Mouse (Mus musculus): ENCODE results near the gene Hdhd3. TPM values are rescaled to one million over a fixed set of nuclear protein-coding genes. Genes with fewer than 3 reads are reported as not detected.

The Hdhd3 gene
- polyA plus RNA-seq, 1 experiment from 2014 or later = 11.2 TPM

DNA sequence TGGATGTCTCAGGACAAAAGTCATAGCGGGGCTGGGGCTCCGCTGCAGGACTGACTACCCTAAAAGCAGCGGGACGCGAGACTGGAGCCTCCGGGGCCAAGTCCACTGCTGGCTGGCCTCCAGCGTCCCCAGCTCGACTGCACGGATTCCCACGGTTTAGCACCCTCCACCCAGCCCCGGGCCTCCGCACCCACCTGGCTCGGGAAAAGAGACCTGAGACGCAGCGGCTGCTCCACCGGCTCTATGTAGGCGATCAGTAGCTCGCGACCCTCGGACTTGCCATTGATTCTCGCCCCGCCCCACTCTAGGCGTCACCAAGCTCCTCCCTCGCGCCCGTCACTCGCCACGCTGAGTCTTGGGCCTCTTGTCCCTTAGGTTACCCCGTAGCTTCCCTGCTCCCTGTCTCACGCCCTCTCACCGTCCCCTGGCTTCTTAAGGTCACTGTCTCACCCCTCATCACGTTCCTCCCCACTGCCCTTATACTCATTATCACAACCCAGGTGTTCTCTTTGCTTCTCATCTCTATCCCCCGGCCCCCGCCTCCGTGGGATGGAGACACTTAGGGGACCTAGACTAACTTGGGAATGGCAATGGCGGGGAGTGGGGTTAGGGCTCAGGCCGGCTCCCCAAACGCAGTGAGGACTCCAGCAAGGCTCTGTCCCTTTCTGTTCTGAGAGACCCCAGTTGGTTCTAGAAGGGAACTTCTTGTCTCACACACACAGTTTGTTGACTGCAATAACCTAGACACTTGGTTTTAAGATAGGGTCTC, 1.1 kb downstream of the Hdhd3 start:
- 1% methylated on average over 38 of the region's 38 CpGs for WGBS
- H3K9me3 ChIP-seq (ENCODE audit: control insufficient read depth, low read length) = no peaks in the 10 kb centered on the region
- H3K4me2 ChIP-seq (ENCODE audit: low read length) = peak overlapping the region; percentile 77

GRCm38 (mm10) chr4:62501534-62501933, 1.7 kb downstream of the Hdhd3 start:
- H3K36me3 ChIP-seq (ENCODE audit: control insufficient read depth, insufficient read depth, low read length) = peaks cover 17% of the 10 kb centered on the region
- H3K4me1 ChIP-seq (ENCODE audit: control insufficient read depth, insufficient read depth, low read depth, low read length) = peaks cover 12% of the 10 kb centered on the region
- peak overlapping the region; percentile 88 for H3K9ac ChIP-seq (ENCODE audit: low read depth, low read length)
- H3K9me3 ChIP-seq (ENCODE audit: control insufficient read depth, low read length) = no peaks in the 10 kb centered on the region
- H3K4me2 ChIP-seq (ENCODE audit: low read length) = peak overlapping the region; percentile 77
- H3K27ac ChIP-seq (ENCODE audit: low read depth, low read length) = peak overlapping the region; percentile 68
- WGBS = 0% methylated on average over 7 of the region's 7 CpGs
- H3K4me3 ChIP-seq (ENCODE audit: low read length) = peak overlapping the region; percentile 82
- H3K27me3 ChIP-seq (replicated peaks; ENCODE audit: control insufficient read depth, insufficient read depth, low read length) = no peaks in the 10 kb centered on the region
- peak; percentile 15 for ATAC-seq

More for the DNA sequence above, 1.1 kb downstream of the Hdhd3 start:
- peak overlapping the region; percentile 88 for H3K9ac ChIP-seq (ENCODE audit: low read depth, low read length)
- H3K27me3 ChIP-seq (replicated peaks; ENCODE audit: control insufficient read depth, insufficient read depth, low read length) = no peaks in the 10 kb centered on the region
- H3K4me1 ChIP-seq (ENCODE audit: control insufficient read depth, insufficient read depth, low read depth, low read length) = peaks cover 12% of the 10 kb centered on the region
- H3K27ac ChIP-seq (ENCODE audit: low read depth, low read length) = peak overlapping the region; percentile 68
- peak; percentile 96 for ATAC-seq
- H3K36me3 ChIP-seq (ENCODE audit: control insufficient read depth, insufficient read depth, low read length) = peaks cover 17% of the 10 kb centered on the region
- H3K4me3 ChIP-seq (ENCODE audit: low read length) = peak overlapping the region; percentile 82

- H3K27ac ChIP-seq (ENCODE audit: low read depth, low read length) = no peak overlapping the region
Observed at GRCm38 (mm10) chr4:62500799-62501198, 2.5 kb downstream of the Hdhd3 start.

DNA sequence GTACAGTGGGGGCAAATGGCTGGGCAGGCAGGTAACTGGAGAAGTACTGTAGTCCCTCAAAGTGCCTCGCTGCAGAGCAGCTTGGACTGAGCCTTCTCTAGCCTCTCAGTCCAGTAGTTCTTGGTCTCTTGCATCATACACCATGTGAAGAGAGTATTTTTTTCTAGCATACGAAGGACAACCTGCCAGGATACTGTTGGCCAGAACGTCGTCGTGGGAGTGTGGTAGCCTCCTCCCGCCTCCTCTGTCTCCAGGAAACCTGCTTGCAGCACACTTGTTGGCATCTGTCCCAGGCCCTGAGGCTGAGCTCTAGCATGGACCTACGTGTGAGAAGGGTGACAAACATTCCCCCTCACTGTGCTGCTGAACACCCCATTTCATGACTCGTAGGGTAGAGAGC, 6.5 kb downstream of the Hdhd3 start:
- Histone ChIP-seq H3K9me3 (ENCODE audit: control insufficient read depth, low read length) (no peaks in the 10 kb centered on the region), H3K36me3 (ENCODE audit: control insufficient read depth, insufficient read depth, low read length) (peaks cover 17% of the 10 kb centered on the region), H3K4me3 (ENCODE audit: low read length) (no peak overlapping the region), H3K27ac (ENCODE audit: low read depth, low read length) (no peak overlapping the region), H3K9ac (ENCODE audit: low read depth, low read length) (no peak overlapping the region), H3K4me2 (ENCODE audit: low read length) (no peak overlapping the region), H3K4me1 (ENCODE audit: control insufficient read depth, insufficient read depth, low read depth, low read length) (peaks cover 10% of the 10 kb centered on the region), H3K27me3 (replicated peaks; ENCODE audit: control insufficient read depth, insufficient read depth, low read length) (no peaks in the 10 kb centered on the region)
- 67% methylated on average over 8 of the region's 8 CpGs for WGBS
- peak; percentile 31; the same call in 1 of the 2 replicates for ATAC-seq

More at GRCm38 (mm10) chr4:62500799-62501198, 2.5 kb downstream of the Hdhd3 start:
- WGBS = 86% methylated on average over 4 of the region's 4 CpGs
- ATAC-seq = no peak
- Histone ChIP-seq H3K27me3 (replicated peaks; ENCODE audit: control insufficient read depth, insufficient read depth, low read length) (no peaks in the 10 kb centered on the region), H3K9me3 (ENCODE audit: control insufficient read depth, low read length) (no peaks in the 10 kb centered on the region), H3K36me3 (ENCODE audit: control insufficient read depth, insufficient read depth, low read length) (peaks cover 17% of the 10 kb centered on the region), H3K4me3 (ENCODE audit: low read length) (no peak overlapping the region), H3K9ac (ENCODE audit: low read depth, low read length) (no peak overlapping the region), H3K4me2 (ENCODE audit: low read length) (no peak overlapping the region), H3K4me1 (ENCODE audit: control insufficient read depth, insufficient read depth, low read depth, low read length) (peaks cover 12% of the 10 kb centered on the region)

DNA sequence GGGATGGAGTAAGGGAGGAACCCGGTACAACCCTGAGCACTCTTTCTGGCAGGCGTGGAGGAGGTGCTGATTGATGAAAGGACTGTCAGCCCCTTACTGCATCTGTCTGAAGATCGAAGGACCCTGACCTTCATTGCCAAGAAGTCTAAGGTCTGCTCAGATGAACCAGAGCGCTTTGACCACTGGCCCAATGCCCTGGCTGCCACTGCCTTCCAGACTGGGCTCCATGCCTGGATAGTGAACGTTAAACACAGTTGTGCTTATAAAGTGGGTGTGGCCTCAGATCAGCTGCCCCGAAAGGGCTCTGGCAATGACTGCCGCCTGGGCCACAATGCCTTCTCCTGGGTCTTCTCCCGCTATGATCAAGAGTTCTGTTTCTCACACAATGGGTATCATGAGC, 7.3 kb downstream of the Hdhd3 start:
- Histone ChIP-seq H3K36me3 (ENCODE audit: control insufficient read depth, insufficient read depth, low read length) (peaks cover 17% of the 10 kb centered on the region), H3K4me3 (ENCODE audit: low read length) (no peak overlapping the region), H3K9ac (ENCODE audit: low read depth, low read length) (no peak overlapping the region), H3K27ac (ENCODE audit: low read depth, low read length) (no peak overlapping the region), H3K4me2 (ENCODE audit: low read length) (no peak overlapping the region), H3K9me3 (ENCODE audit: control insufficient read depth, low read length) (no peaks in the 10 kb centered on the region), H3K27me3 (replicated peaks; ENCODE audit: control insufficient read depth, insufficient read depth, low read length) (no peaks in the 10 kb centered on the region), H3K4me1 (ENCODE audit: control insufficient read depth, insufficient read depth, low read depth, low read length) (peaks cover 3% of the 10 kb centered on the region)
- 77% methylated on average over 8 of the region's 8 CpGs for WGBS
- ATAC-seq = no peak

GRCm38 (mm10) chr4:62494230-62494629, 9.0 kb downstream of the Hdhd3 start:
- no peaks in the 10 kb centered on the region for H3K9me3 ChIP-seq (ENCODE audit: control insufficient read depth, low read length)
- H3K9ac ChIP-seq (ENCODE audit: low read depth, low read length) = no peak overlapping the region
- 62% methylated on average over 9 of the region's 9 CpGs for WGBS
- peaks cover 11% of the 10 kb centered on the region for H3K36me3 ChIP-seq (ENCODE audit: control insufficient read depth, insufficient read depth, low read length)
- no peak overlapping the region for H3K4me3 ChIP-seq (ENCODE audit: low read length)
- H3K27me3 ChIP-seq (replicated peaks; ENCODE audit: control insufficient read depth, insufficient read depth, low read length) = no peaks in the 10 kb centered on the region
- no peak for ATAC-seq
- H3K27ac ChIP-seq (ENCODE audit: low read depth, low read length) = no peak overlapping the region
- no peak overlapping the region for H3K4me2 ChIP-seq (ENCODE audit: low read length)
- no peaks in the 10 kb centered on the region for H3K4me1 ChIP-seq (ENCODE audit: control insufficient read depth, insufficient read depth, low read depth, low read length)

DNA sequence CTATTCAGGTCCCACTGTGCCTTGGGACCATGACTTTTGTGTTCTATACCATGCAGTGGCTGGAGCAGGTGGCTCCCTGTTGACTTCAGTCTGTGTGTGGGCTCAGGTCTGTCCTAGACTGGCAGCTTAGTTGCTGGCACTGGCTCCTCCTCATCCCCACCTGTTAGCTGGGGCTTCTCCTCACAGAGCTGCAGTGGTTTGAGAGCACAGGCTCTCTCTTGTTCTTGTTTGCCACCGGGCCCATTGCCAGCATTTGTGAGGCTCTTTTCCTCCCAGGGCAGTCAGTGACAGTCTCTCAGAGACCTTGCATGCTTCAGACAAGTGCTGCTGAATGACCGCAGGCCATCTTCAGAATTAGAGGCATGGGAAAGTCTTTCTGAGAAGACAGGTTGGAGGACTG, 10.6 kb downstream of the Hdhd3 start:
- no peaks in the 10 kb centered on the region for H3K27me3 ChIP-seq (replicated peaks; ENCODE audit: control insufficient read depth, insufficient read depth, low read length)
- H3K4me2 ChIP-seq (ENCODE audit: low read length) = no peak overlapping the region
- ATAC-seq = no peak
- no peak overlapping the region for H3K4me3 ChIP-seq (ENCODE audit: low read length)
- peaks cover 1% of the 10 kb centered on the region; the same call in 1 of the 2 replicates for H3K36me3 ChIP-seq (ENCODE audit: control insufficient read depth, insufficient read depth, low read length)
- H3K9me3 ChIP-seq (ENCODE audit: control insufficient read depth, low read length) = no peaks in the 10 kb centered on the region
- no peak overlapping the region for H3K9ac ChIP-seq (ENCODE audit: low read depth, low read length)
- H3K4me1 ChIP-seq (ENCODE audit: control insufficient read depth, insufficient read depth, low read depth, low read length) = no peaks in the 10 kb centered on the region
- WGBS = 89% methylated on average over 2 of the region's 2 CpGs
- no peak overlapping the region for H3K27ac ChIP-seq (ENCODE audit: low read depth, low read length)

DNA sequence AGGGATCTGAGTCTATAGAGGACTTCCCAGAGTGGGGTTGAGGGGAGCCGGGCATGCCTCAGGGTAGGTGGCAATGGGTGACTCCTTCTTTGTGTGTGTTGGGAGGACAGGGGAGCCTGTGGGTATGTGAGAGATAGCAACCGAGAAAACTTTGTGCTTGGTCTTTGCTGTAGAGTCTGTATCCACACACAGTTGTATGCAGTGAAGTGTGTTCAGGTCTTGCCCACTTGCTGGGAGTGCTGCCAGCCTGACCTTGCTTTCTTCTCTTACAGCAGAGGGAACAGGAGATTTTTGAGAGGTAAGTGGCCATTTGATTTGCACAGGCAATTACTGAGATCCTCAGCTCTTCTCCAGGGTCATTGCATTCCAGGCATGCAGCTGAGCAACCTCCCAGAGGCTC, 15.4 kb downstream of the Hdhd3 start:
- no peaks in the 10 kb centered on the region for H3K36me3 ChIP-seq (ENCODE audit: control insufficient read depth, insufficient read depth, low read length)
- no peaks in the 10 kb centered on the region for H3K9me3 ChIP-seq (ENCODE audit: control insufficient read depth, low read length)
- no peaks in the 10 kb centered on the region for H3K4me1 ChIP-seq (ENCODE audit: control insufficient read depth, insufficient read depth, low read depth, low read length)
- 93% methylated on average over 2 of the region's 2 CpGs for WGBS
- H3K4me2 ChIP-seq (ENCODE audit: low read length) = no peak overlapping the region
- H3K27me3 ChIP-seq (replicated peaks; ENCODE audit: control insufficient read depth, insufficient read depth, low read length) = no peaks in the 10 kb centered on the region
- no peak overlapping the region for H3K9ac ChIP-seq (ENCODE audit: low read depth, low read length)
- no peak overlapping the region for H3K4me3 ChIP-seq (ENCODE audit: low read length)
- no peak for ATAC-seq
- no peak overlapping the region for H3K27ac ChIP-seq (ENCODE audit: low read depth, low read length)

DNA sequence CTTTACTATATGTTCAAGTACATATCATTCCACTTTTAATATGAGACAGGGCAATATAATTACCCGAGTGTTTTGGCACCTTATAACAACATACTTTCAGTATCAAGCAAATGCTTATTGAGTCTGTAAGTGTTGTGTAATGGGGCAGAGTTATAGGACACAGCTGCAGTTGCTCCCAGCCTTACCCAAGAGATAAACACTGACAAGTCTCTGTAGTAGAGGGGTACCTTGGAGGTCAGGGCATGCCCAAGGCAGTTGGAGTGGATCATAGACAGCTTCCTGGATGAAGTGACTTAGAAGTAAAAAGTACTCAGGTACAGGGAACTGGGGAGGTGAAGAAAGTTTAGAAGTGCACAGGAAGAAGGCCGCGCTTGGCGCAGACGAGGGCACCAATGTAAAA, 16.1 kb downstream of the Hdhd3 start:
- Histone ChIP-seq H3K27me3 (replicated peaks; ENCODE audit: control insufficient read depth, insufficient read depth, low read length) (no peaks in the 10 kb centered on the region), H3K9me3 (ENCODE audit: control insufficient read depth, low read length) (no peaks in the 10 kb centered on the region), H3K4me1 (ENCODE audit: control insufficient read depth, insufficient read depth, low read depth, low read length) (no peaks in the 10 kb centered on the region), H3K36me3 (ENCODE audit: control insufficient read depth, insufficient read depth, low read length) (no peaks in the 10 kb centered on the region), H3K4me2 (ENCODE audit: low read length) (no peak overlapping the region), H3K9ac (ENCODE audit: low read depth, low read length) (no peak overlapping the region), H3K27ac (ENCODE audit: low read depth, low read length) (no peak overlapping the region), H3K4me3 (ENCODE audit: low read length) (no peak overlapping the region)
- no peak for ATAC-seq
- WGBS = 96% methylated on average over 5 of the region's 5 CpGs
